Mouse (Mus musculus) T-helper 1 cell (primary cell): Measurements from ENCODE around the gene Cuedc2.

ENCODE experiments used
- in situ Hi-C: fragments of 300-600 bp; cut with MboI, MseI; formaldehyde crosslinking; loops from one replicate; pipeline ENCODE4 v1.15.1; 2025; ENCODE audit warnings: high pct_unique_total_duplicates

Gene Cuedc2

GRCm38 (mm10) chr19:46306751-46307289 lies 31.7 kb downstream of the Cuedc2 start:
- in situ Hi-C loops = loop anchor here (5.0 to 10.0 kb wide), 2 partner anchors 170 to 778 kb away; no protein-coding TSS in a partner anchor

DNA sequence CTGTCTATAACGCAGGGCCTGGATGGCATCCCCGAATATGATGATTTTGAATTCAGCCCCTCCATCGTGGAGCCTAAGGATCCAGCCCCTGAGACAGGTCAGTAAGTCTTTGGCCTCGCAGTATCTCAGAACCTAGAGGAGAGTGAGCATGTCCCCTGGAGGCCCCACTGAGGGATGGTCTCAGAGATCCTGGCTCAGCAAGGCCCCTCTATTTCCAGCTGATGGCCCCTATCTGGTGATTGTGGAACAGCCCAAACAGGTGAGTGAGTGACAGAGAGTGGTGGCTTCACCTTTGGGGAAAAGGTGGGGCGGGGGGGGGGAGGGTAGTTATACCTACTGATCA lies 32.3 kb downstream of the Cuedc2 start:
- in situ Hi-C loops = loop anchor here (5.0 to 10.0 kb wide), 2 partner anchors 169 to 779 kb away; no protein-coding TSS in a partner anchor

- in situ Hi-C loops = loop anchor here (5.0 to 10.0 kb wide), 2 partner anchors 168 to 779 kb away; no protein-coding TSS in a partner anchor
Observed at GRCm38 (mm10) chr19:46305432-46306267, 32.9 kb downstream of the Cuedc2 start.

DNA sequence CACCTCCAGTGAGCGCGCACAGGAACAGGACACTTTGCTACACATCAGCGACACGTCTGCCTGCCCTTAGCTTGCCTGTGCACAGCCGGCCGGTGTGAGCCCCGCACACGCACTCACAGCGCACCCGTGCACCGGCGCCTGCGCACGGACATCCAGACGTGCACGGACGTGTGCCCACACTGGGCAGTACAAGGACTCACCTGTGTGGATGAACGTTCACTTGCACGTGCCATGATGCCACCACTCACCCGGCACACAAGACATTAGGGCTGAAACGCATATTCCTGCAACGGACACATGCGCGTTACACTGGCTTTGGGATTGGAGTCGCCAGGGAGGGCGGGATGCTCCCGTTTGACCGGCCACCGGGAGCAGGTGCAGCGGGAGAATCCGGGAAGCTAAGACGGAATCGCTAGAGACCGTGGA lies 33.6 kb downstream of the Cuedc2 start:
- in situ Hi-C loops = loop anchor here (5.0 to 10.0 kb wide), 2 partner anchors 168 to 780 kb away; no protein-coding TSS in a partner anchor

DNA sequence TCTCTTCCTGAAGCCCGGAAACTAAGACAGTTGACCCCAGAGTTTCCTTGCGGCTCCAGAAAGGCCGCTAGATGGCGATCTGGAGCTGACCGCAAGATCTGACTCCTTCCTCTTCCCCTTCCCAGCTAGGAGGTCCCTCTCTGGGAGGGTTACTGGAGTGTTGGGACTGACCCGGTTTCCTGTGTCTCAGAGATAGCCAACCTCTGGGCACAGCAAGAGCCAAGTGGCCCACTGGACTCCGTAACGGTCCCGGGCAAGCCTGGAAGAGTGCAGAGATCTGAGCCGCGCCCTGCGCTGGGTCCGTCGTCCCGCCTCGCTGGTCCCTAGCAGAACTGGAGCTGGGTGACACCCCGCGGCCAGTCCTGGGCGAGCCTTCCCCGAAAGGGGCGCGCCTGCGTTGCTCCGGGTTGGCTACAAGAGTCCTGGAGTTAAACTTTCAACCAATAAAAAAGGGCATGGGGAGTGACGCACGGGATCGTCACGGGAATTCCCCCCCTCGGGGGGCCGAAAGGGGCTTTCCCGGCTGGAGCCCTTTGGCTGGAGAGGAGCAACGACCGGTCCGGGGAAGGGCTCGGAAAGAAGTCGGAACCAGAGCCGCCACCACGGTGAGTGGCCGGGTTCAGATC lies 34.2 kb downstream of the Cuedc2 start, which contains the start of gene Nfkb2:
TSS of gene Nfkb2 (plus strand) at position 105 of the 626 bp plus-strand sequence.
- in situ Hi-C loops = loop anchor here (10.0 kb wide), 1 partner anchor 780 kb away; no protein-coding TSS in a partner anchor

DNA sequence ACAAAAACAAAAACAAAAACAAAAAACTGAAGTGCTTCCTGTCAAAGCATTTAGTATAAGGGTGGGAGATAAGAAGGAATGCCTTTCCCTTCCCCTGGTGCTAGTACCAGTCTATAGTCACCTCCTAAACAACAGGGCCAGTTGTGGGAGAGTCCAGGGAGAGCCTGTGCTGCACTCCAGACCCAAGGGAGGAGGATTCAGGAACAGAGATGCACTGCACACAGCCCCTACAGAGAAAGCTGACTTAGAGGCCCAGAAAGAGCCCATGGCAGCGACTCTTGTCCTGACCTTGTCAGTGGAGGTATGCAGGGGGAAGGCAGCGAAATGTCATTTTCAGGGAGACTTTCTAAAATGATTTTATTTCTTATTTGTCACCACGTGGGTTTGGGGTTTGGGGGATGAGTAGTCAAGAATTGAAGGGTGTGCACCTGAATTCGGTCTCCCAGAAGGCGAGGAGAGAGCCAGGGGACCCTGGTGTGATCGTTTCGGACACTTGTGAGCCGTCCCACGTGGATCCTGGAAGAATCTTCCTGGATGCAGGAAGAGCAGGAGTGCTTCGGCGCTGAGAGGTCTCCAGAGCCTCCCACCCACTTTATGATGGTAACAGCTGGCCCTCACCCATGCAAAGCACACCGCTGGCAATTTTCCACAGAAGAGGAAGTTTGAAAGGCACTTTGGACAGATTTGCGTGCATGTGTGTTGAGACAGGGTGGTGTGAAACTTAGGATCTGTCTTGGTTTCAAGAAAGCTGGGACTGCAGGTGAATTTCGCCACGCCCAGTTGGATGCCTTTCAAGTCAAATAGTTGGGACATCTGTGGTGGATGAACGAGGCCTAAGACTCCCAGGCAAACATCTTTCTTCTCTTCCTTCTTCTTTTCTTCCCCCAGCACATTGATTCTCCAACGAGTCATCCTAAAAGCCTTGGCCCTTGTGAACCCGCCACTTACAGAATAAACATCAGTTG lies 35.0 kb downstream of the Cuedc2 start:
- in situ Hi-C loops = loop anchor here (10.0 kb wide), 1 partner anchor 781 kb away; no protein-coding TSS in a partner anchor

GRCm38 (mm10) chr19:46302551-46302950 lies 36.0 kb downstream of the Cuedc2 start:
- in situ Hi-C loops = loop anchor here (10.0 kb wide), 1 partner anchor 782 kb away; no protein-coding TSS in a partner anchor

GRCm38 (mm10) chr19:46300294-46301045 lies 38.0 kb downstream of the Cuedc2 start:
- in situ Hi-C loops = loop anchor here (10.0 kb wide), 1 partner anchor 784 kb away; no protein-coding TSS in a partner anchor

- in situ Hi-C loops = no loop called here
Observed at GRCm38 (mm10) chr19:46296938-46297337, 41.6 kb downstream of the Cuedc2 start.

DNA sequence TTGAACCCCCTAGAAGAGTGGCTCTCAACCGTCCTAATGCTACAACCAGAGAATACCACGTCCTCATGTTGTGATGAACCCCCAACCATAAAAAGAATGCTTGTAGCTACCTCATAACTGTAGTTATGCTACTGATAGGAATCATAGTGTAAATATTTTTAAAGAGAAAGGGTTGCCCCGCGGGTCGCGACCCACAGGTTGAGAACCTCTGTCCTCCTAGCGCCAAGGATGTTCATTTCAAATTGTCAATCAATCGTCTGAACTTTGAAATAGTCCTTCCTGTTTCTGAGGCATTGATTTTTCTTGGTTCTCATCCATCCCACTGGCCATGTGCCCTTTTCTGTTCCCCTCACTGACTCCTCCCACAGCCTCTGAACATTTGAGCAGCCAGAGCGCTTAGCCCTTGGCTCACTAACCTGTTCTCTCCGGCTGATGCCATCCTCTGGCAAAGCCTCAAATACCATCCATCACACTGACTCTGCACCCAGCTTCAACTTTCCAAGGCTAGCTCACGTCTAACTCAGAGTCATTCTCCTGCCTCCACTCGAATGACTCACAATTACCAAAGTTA lies 47.9 kb downstream of the Cuedc2 start:
- in situ Hi-C loops = no loop called here

GRCm38 (mm10) chr19:46287566-46287965 lies 50.9 kb downstream of the Cuedc2 start:
- in situ Hi-C loops = no loop called here

GRCm38 (mm10) chr19:46286926-46287325 lies 51.6 kb downstream of the Cuedc2 start:
- in situ Hi-C loops = no loop called here

- in situ Hi-C loops = no loop called here
Observed at GRCm38 (mm10) chr19:46286047-46286446, 52.5 kb downstream of the Cuedc2 start.

- in situ Hi-C loops = no loop called here
Observed at GRCm38 (mm10) chr19:46285631-46286030, 52.9 kb downstream of the Cuedc2 start.

DNA sequence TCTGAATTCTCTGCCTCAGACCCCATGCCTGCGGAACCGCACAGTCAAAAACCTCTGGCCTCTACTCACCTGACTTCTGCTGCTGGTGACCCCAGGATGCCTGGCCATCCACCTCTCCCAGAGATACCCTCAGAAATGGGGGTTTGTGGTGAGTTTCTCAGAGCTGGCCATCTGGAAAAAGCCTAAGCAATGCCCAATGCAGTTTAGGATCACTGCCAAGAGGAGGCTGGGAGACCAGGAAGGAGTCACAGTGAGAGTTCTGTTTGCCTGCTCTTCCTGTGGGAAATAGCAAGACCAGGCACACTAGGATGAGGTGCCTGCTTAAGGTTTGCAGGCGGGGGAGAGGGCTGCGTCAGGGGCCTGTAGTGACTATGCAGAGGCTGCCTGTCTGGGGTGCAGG lies 53.8 kb downstream of the Cuedc2 start:
- in situ Hi-C loops = no loop called here

DNA sequence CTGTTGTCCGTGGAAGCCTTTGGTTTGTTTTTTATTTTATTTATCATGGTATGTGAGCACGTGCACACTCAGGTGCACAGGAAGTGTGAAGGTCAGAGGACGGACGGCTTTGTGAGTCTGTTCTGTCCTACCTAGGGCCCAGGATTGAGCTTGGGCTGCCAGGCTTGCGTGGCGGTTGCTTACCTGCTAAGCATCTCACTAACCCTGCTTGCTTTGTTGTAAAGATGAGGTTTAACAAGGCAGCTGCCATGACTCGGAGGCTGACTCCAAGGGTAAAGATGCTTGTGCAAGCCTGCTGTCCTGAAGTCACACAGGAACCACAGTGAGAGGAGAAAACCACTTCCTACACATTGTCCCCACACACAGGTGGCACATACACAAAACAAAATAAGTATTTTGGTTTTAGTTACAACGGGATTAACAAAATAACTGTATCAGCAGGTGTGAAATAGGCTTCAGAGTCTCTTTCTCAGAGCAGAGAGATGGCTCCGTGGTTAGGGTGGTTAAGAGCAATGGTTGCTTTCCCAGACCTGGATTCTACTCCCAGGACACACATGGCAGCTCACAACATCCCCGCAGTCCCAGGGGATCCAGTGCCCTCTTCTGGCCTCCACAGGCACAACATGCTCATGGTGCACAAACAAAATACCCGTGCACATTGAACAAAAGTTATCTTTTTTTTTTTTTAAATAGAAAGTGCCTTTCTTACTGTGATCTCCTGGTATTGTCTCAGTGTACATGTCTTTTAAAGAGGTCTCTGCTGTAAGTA lies 56.2 kb downstream of the Cuedc2 start:
- in situ Hi-C loops = no loop called here
